Mouse (Mus musculus) kidney, adult 2 months (tissue): ENCODE measurements around the gene Scrn2.

ENCODE experiments used
- CTCF ChIP-seq: fragments of 200-500 bp; conservative IDR thresholded peaks from 2 replicates; pipeline ENCODE4 v1.5.1; 2011; ENCODE audit warnings: low read depth, mild to moderate bottlenecking, control low read depth, low read length, moderate library complexity, mixed read lengths; ENCODE audit not compliant: insufficient read depth, insufficient read length
- POLR2A ChIP-seq: fragments of 200-500 bp; IDR thresholded peaks from one replicate; pipeline ENCODE4 v1.6.1; 2011; ENCODE audit warnings: low read depth, low read length, control low read depth

- no peak for TF ChIP-seq CTCF
- TF ChIP-seq POLR2A = no peak
These were observed 32.3 kb upstream of the Scrn2 start for GRCm38 (mm10) chr11:96997380-96997956.
